Mouse (Mus musculus): Measurements from ENCODE around the gene Ptpn22. TPM values are rescaled to one million over a fixed set of nuclear protein-coding genes. Genes with fewer than 3 reads are reported as not detected.

Ptpn22 gene
- total RNA-seq, 2 experiments from 2014 or later, result 0.52 to 0.59 TPM

GRCm38 (mm10) chr3:103916205-103916838 lies 56.7 kb downstream of the Ptpn22 start:
- DNase-seq, result no peak
- intact Hi-C loops (cut with DNase I), result no loop called here

- intact Hi-C loops (cut with DNase I), result no loop called here
- no peak for DNase-seq
Measured at GRCm38 (mm10) chr3:103916839-103917237, 57.2 kb downstream of the Ptpn22 start.

GRCm38 (mm10) chr3:103920094-103920493 lies 60.5 kb downstream of the Ptpn22 start:
- no peak for DNase-seq
- intact Hi-C loops (cut with DNase I), result no loop called here

- intact Hi-C loops (cut with DNase I), result no loop called here
Measured at GRCm38 (mm10) chr3:103925302-103925701, 65.7 kb downstream of the Ptpn22 start.

GRCm38 (mm10) chr3:103927511-103927910 lies 67.9 kb downstream of the Ptpn22 start:
- intact Hi-C loops (cut with DNase I), result no loop called here
- DNase-seq, result no peak

More at GRCm38 (mm10) chr3:103925302-103925701, 65.7 kb downstream of the Ptpn22 start:
- DNase-seq, result no peak

- no peak for DNase-seq
- intact Hi-C loops (cut with DNase I), result no loop called here
Measured at GRCm38 (mm10) chr3:103944794-103945562, 85.4 kb downstream of the Ptpn22 start.

GRCm38 (mm10) chr3:103948666-103949065 lies 89.1 kb downstream of the Ptpn22 start:
- no peak for DNase-seq
- intact Hi-C loops (cut with DNase I), result no loop called here

- no peak for DNase-seq
- intact Hi-C loops (cut with DNase I), result no loop called here
Measured at GRCm38 (mm10) chr3:103960622-103961021, 101.0 kb downstream of the Ptpn22 start.

Other genes starting within 250 kb of the Ptpn22 start
- gene Atg4a-ps, start 213.7 kb upstream of the Ptpn22 start, total RNA-seq (2021), result 1 to 10 TPM in 1 of 2 experiments, under 1 TPM in 1; 0.37 to 1.4 TPM
- 1 to 10 TPM; 4.4 to 5.8 TPM for gene Olfml3, start 121.8 kb upstream of the Ptpn22 start, total RNA-seq (2021)
- not detected for gene Gm10964, start 120.4 kb upstream of the Ptpn22 start, total RNA-seq (2021)
- gene Hipk1, start 68.2 kb upstream of the Ptpn22 start, total RNA-seq (2021), result 10 to 100 TPM; 53.8 to 61.3 TPM
- gene Dclre1b, start 50.4 kb upstream of the Ptpn22 start, total RNA-seq (2021), result 1 to 10 TPM; 2.5 to 5.1 TPM
- 10 to 100 TPM in 1 of 2 experiments, 1 to 10 TPM in 1; 7.4 to 10.8 TPM for gene Ap4b1, start 50.3 kb upstream of the Ptpn22 start, total RNA-seq (2021)
- gene Gm43064, start 50.2 kb upstream of the Ptpn22 start, total RNA-seq (2021), result under 1 TPM in 1 of 2 experiments, not detected in 1; 0.49 TPM
- under 1 TPM in 1 of 2 experiments, not detected in 1; 0.44 TPM for gene Bcl2l15, start 27.2 kb upstream of the Ptpn22 start, total RNA-seq (2021)
- 1 to 10 TPM; 5.2 to 6.2 TPM for gene Rsbn1, start 54.3 kb downstream of the Ptpn22 start, total RNA-seq (2021)
- 1 to 10 TPM; 3.6 to 3.8 TPM for gene Phtf1, start 108.3 kb downstream of the Ptpn22 start, total RNA-seq (2021)